Mouse (Mus musculus): Measurements from ENCODE around the gene C1rl. TPM values are rescaled to one million over a fixed set of nuclear protein-coding genes. Genes with fewer than 3 reads are reported as not detected.
"Not testable (repeated sequence)": the region's sequence is repeated elsewhere in the genome, so short reads cannot be mapped to it uniquely, and the experiment has no call there.

Gene C1rl
- polyA plus RNA-seq, 1 experiment from 2014 or later: 0.16 TPM

GRCm38 (mm10) chr6:124552766-124553165, 59.9 kb downstream of the C1rl start:
- no peak overlapping the region for H3K4me3 ChIP-seq (ENCODE audit: low read depth, low read length)
- H3K4me1 ChIP-seq (ENCODE audit: control insufficient read depth, insufficient read depth, low read length): no peaks in the 10 kb centered on the region
- H3K36me3 ChIP-seq (ENCODE audit: control insufficient read depth, insufficient read depth, low read length): no peaks in the 10 kb centered on the region
- peaks cover 3% of the 10 kb centered on the region for H3K9me3 ChIP-seq (replicated peaks; ENCODE audit: control insufficient read depth, low read length)
- no peak overlapping the region for H3K27ac ChIP-seq (ENCODE audit: low read depth, low read length)
- H3K9ac ChIP-seq (ENCODE audit: low read depth, low read length): no peak overlapping the region
- ATAC-seq (replicated peaks; ENCODE audit: insufficient number of reproducible peaks, low FRiP score, low TSS enrichment): no peak
- 54% methylated on average over 22 of the region's 22 CpGs for WGBS (ENCODE audit: insufficient replicate concordance)
- H3K27me3 ChIP-seq (ENCODE audit: control insufficient read depth, insufficient read depth, low read length): no peaks in the 10 kb centered on the region
- no peak overlapping the region for H3K4me2 ChIP-seq

- not testable (repeated sequence) for H3K4me2 ChIP-seq; H3K9me3 ChIP-seq (replicated peaks; ENCODE audit: control insufficient read depth, low read length); H3K27ac ChIP-seq (ENCODE audit: low read depth, low read length); ATAC-seq (replicated peaks; ENCODE audit: insufficient number of reproducible peaks, low FRiP score, low TSS enrichment); H3K4me3 ChIP-seq (ENCODE audit: low read depth, low read length); H3K36me3 ChIP-seq (ENCODE audit: control insufficient read depth, insufficient read depth, low read length); H3K4me1 ChIP-seq (ENCODE audit: control insufficient read depth, insufficient read depth, low read length); H3K9ac ChIP-seq (ENCODE audit: low read depth, low read length); H3K27me3 ChIP-seq (ENCODE audit: control insufficient read depth, insufficient read depth, low read length)
- 57% methylated on average over 2 of the region's 2 CpGs for WGBS (ENCODE audit: insufficient replicate concordance)
Observed at GRCm38 (mm10) chr6:124555956-124556355, 63.0 kb downstream of the C1rl start.

Other genes starting within 250 kb of the C1rl start
- not detected in 2 replicates for gene Cd163, start 188.5 kb upstream of the C1rl start, polyA plus RNA-seq (2014; fragmentation: Nextera tagmentation; extraction: Ambion mirVana)
- gene Pex5, start 78.0 kb upstream of the C1rl start, polyA plus RNA-seq (2014; fragmentation: Nextera tagmentation; extraction: Ambion mirVana): 17.8 and 22.1 TPM in 2 replicates
- gene Clstn3, start 28.3 kb upstream of the C1rl start, polyA plus RNA-seq (2014; fragmentation: Nextera tagmentation; extraction: Ambion mirVana): 1.6 and 1.8 TPM in 2 replicates
- gene C1ra, start 19.3 kb downstream of the C1rl start, polyA plus RNA-seq (2014; fragmentation: Nextera tagmentation; extraction: Ambion mirVana): 0.09 and 0.21 TPM in 2 replicates
- 0.26 TPM in 1 of 2 replicates, not detected in the other for gene C1s1, start 49.2 kb downstream of the C1rl start, polyA plus RNA-seq (2014; fragmentation: Nextera tagmentation; extraction: Ambion mirVana)
- not detected in 2 replicates for gene C1rb, start 77.2 kb downstream of the C1rl start, polyA plus RNA-seq (2014; fragmentation: Nextera tagmentation; extraction: Ambion mirVana)
- not detected in 2 replicates for gene C1s2, start 143.0 kb downstream of the C1rl start, polyA plus RNA-seq (2014; fragmentation: Nextera tagmentation; extraction: Ambion mirVana)
- 35.5 and 41.1 TPM in 2 replicates for gene Lpcat3, start 169.9 kb downstream of the C1rl start, polyA plus RNA-seq (2014; fragmentation: Nextera tagmentation; extraction: Ambion mirVana)
- 139 and 148 TPM in 2 replicates for gene Emg1, start 219.1 kb downstream of the C1rl start, polyA plus RNA-seq (2014; fragmentation: Nextera tagmentation; extraction: Ambion mirVana)
- 335 and 336 TPM in 2 replicates for gene Phb2, start 219.2 kb downstream of the C1rl start, polyA plus RNA-seq (2014; fragmentation: Nextera tagmentation; extraction: Ambion mirVana)
- gene Ptpn6, start 245.6 kb downstream of the C1rl start, polyA plus RNA-seq (2014; fragmentation: Nextera tagmentation; extraction: Ambion mirVana): 4.8 and 6.9 TPM in 2 replicates
- gene Grcc10, start 248.3 kb downstream of the C1rl start, polyA plus RNA-seq (2014; fragmentation: Nextera tagmentation; extraction: Ambion mirVana): 352 and 380 TPM in 2 replicates